Mouse (Mus musculus) adipocyte (in vitro differentiated cells): ENCODE data around the gene Suds3.

Experiments
- DNase-seq: peaks from one replicate; pipeline ENCODE4 v3.0.0-alpha.2; 2016; ENCODE audit warnings: low spot score

Suds3 gene

DNA sequence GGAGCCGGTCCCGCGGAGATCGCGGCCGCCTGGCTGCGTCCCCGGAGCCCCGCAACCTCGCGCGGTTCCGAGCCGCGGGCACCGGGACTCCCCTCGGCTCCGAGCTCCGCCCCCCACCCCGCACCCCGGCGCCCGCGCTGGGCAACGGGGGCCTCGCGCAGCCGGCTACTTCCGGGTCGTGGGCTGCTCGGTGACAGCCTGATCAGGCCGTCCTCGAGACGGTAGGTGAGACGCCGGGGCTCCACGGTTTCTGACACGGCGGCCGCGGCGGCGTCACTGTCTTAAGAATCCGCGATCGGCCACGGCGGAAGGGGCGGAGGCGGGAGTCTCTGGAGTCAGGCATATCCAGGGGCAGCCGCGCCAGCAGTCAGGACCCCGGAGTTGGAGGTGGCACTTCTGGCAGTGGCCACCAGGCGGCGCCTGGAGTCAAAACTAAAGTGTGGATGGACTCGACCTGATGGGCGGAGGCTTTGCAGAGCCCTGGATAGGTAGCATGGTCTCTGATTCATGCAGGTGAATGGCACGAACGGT is at the start of gene Suds3:
Gene Suds3 (minus strand): TSS at position 278 of the 531 bp plus-strand sequence.
- DNase-seq: peak; percentile 98

DNA sequence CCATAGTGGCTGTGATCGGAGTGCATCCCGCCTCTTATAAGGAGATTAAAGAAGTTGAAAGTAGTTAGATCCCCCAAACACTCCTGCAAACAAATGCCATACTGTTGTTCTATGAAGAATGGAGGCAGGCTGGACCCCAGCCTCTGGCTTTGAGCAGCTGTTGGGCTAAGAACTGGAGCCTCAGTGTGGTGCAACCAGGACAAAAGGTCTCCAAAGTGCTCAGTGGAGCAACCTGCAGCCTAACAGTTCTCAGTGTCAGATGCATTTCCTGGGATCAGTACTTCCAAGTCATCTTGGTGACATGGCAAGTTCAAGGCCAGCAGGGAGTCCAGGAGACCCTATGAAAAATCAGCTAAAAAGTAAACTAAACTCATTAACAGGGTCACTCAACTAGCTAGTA is 49.0 kb upstream of the Suds3 start:
- DNase-seq: no peak

DNA sequence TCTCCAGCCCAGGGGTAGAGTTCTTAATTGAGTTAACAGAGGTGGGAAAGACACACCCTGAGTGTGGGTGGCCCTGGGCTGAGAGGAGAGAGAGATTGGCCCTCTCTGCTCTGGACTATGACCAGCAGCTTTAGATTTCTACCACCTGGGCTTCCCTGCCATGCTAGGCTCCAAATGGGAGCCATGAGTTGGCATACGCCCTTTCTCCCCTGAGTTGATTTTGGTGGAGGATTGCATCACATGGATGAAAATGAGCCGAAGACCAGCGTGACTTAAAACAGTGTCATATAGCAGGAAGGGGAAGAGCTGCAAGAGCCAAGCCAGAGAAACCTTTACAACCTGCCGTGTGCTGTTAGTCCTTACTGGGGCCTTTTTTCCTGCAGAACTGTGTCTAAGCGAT is 48.6 kb upstream of the Suds3 start:
- no peak for DNase-seq

DNA sequence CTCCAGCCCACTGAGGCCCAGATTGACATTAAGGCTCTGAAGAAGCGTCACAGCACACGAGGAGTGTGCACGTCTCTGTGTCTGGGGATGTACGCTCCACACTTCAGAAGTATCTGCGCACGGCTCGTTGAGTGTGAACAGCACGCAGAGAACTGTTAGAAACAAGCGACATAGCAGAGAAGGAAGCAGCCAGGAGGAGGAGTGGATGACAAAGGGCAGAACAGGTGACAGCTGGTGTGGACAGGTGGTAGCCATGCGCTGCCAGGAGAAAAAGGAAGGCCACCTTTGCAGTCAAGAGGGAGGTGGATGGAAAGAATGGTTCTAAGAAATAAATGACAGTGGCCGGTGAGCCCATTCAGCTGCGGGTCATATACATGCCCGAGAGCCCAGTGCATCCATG is 47.9 kb upstream of the Suds3 start:
- no peak for DNase-seq

DNA sequence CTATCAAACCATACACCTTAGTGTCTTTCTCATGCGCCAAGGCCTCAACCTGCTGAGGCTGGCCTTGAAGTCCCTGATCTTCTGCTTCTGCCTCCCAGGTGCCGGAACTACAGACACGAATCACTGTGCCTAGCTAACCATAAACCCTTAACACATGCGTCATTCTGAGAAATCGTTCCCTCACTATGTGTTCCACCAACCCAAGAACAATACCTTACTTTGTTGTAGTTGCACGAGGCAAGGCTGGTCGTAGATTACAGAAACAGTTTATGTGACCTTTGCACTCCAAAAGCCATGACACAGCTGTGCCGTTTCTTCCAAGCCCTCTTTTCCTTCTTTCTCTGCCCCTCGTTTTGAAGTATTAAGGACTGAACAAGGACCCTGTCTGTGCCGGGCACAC is 44.6 kb upstream of the Suds3 start:
- DNase-seq: no peak

DNA sequence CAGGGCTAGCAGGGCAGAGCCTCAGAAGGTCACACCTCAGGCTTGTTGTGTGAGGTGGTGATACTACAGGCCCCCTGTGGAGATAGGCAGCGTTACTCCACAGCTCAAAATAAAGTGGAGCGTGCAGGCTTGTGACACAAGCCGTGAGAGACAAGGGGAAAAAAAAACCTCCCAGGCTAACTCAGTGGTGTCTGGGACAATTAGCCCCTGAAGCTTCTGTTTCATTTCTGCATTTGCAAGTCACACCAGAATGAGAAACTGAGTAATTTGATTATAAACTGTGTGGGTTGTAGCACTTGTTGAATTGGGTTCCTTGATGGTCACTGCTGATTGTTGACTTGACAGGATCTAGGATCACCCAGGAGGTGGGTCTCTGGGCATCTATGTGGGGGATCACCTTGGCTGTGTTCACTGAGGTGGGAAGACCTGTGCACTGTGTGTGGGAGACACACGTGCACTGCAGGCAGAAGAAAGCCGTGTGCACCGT is 43.9 kb upstream of the Suds3 start:
- no peak for DNase-seq

DNA sequence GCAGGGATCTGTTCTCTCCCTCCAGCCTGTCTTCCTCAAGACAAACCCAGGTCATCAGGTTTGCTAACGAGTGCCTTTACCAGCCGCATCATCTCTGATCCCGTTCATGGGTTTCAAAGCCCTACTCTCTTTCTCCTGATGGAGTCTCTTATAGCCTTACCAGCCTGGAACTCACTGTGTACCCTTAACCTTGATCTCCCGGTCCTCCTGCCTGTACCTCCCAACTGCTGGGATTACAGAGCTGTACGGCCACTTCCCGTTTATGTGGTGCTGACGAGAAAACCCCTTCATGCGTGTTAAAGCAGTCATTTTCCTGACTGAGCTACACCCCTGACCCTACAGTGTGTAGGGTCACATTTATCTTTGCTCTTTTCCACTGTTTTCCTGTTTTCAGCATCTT is 43.4 kb upstream of the Suds3 start:
- no peak for DNase-seq

DNA sequence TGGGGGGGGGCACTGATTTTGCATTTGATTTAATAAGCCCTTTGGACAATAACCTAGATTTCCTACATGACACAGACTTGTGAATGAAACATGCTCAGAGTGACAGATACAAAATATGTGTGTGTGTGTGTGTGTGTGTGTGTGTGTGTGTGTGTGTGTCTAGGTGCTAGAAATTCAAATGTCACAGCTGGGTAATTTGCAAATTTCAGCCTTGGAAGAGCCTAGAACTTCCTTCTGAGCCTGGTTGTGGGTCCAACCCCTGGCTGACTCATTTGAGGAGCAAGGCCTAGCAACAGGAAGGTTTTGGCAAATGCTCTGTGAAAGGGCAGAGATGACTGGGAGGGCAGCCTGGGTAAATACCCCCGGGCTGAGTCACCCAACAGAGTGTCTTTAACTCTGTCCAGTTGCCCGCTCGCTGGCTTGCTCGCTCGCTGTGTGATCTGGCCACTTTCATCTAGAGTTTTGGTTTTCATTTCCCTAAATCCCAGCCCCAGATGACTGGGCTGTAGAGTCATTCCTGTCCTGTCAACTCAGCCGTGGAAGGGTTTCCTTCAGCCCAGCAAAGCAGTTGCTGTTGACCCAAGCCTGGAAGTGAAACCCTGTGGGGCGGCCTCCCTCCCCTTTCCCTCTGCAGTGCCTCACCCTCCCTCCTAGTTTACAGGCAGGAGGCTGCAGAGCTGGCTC is 42.6 kb upstream of the Suds3 start:
- DNase-seq: peak; percentile 90

DNA sequence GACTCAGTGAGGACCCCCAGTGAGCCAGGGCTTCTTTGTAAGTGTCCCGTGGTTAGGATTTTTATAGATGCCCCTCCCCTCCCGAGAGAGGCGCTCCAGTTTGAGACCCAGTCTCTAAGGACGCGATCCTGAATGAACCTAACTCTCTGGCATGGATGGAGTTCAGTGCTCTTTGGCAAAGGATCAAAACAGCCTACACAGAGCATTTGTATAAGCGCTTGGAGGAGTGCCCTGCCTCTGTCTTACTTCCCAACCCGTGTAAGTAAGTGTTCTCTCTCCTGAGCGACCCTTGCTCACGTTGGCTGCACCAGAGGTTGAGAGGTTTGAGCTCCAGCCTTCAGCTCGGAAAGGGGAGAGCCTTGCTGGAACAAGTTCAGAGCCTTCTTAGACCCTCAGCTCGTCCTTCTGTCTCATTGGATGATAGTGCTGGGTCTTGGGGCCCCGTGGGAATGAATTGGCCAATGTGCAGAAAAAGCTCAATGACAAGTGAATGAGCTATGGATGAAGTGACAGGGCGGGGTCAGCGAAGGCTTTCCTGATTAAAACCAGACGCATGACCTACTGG is 37.7 kb upstream of the Suds3 start:
- DNase-seq: peak; percentile 92

DNA sequence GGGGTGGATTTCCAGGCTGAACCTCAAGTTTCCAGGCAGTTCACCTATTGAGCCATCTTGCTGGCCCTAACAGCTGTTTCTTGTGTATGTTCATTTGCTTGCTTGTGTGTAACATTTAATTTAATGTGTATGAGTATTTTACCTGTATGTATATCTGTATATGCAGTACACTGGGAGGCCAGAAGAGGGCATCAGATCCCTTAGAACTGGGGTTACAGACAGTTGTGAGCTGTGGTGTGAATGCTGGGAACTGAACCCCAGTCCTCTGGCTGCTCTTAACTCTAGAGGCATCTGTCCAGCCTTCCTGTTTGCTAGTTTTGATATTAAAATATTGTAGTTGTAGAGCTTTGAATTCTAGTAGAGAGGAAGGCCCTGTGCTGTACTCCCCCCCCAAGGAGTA is 37.0 kb upstream of the Suds3 start:
- no peak for DNase-seq

DNA sequence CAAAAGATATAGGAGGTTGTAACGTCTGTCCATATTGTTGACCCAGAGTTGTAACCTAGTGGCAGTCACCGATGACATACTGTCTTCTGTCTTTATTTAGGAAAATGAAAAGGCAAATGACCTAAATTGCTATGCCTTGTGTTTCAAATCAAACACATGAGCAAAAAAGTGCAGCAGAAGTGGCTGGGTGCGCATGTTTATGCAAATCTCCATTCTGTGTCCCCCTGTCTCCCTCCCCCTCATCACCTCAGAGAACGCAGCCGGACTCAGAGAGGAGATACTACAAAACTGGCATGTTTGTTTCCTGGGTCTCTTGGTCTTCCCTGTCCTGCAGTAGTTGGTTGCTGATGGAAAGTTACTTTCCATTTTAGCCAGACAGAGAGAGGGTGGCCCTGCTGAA is 34.2 kb upstream of the Suds3 start:
- no peak for DNase-seq

DNA sequence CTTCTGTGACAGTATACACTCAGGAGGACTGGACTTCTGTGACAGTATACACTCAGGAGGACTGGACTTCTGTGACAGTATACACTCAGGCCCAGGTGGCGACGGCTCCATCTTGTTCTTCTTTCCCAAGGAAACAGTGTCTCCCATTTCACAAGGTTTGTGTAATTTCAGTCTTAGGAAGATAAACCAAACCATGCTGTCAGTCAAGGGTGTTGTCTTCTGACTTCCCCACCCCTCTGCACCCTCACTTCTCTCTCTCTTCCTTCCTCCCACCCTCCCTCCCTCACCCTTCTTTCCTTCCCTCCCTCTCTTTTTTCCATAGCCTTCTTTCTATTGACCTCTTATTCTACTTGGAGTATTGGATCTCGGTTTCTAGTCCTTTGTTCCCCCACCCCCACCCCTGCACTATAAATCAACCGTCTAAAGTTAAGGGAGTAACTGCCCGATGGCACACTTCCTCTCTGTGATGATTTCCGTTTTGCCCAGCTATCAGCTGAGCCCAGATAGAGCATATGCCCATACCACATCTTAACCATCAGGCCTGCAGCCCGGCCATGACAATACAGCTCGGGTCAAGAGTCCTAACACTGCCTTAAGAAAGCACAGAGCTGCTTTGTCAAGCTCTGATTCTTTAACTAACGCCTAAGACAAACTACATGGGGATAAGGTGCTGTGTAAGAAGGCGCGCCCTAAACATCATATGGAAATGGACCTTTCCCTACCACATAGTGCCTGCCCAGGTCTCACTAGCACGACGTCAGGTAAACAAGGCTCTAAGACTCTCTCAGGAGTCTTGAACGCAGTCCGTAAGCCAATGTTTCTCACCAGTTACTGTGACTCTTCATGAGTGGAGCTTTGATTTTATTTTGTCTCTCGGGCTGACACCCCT is 33.4 kb upstream of the Suds3 start:
- DNase-seq: no peak

DNA sequence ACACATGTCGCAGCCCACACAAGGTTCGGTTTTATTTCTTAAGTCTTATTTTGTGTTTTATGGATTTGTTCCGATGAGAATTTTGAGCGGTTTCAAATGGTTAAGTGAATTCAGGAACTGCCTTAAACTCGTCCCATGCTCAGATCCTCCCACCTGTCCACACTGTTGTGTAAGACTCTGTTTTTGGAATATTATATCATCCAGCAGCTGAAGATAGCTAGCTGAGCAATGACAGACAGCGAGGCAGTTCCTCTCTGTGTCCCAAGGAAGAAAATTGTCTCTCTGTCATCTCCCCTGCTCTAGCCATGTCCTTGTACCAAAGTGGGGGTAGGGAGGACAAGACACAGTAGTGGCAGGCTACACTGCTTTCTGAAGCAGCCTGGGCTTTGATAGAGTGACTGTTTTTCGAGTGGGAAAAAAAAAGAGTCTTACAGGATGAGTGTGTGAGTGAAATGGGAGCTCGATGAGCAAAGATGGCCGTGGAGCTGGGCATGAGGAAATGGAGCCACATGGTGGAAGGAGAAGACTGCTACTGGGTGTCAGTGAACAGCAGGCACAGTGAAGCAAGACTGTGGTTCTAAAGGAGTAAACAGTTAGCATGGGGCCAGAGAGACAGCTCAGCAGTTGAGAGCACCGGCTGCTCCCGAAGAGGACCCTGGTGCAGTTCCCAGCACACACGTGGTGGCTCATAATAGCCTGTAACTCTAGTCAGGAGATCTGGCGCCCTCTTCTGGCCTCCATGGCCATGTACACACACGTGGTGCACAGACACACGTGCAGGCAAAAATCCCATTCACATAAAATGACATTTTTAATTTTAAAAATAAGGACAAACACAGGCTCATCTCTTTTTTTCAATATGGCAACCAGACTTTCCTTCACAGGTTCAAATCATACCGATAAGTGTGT is 31.5 kb upstream of the Suds3 start:
- DNase-seq: no peak

DNA sequence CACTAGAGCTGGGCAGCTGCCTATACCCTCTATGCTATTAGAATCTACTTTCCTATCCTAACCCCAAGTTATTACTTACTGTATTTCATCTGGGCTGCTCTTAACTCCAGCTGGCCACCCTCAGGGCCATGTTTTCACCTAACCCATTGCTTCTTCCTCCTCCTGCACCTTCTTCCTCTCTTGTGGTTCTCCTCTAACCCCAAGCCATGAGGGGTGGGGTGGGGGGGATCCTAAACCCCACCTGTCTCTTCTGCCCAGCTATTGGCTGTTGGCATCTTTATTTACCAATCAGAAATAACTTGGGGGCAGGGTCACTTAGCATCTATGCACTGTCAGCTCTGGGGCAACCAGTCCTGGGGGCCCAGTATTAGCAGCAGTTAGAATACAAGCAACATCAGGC is 30.3 kb upstream of the Suds3 start:
- no peak for DNase-seq

DNA sequence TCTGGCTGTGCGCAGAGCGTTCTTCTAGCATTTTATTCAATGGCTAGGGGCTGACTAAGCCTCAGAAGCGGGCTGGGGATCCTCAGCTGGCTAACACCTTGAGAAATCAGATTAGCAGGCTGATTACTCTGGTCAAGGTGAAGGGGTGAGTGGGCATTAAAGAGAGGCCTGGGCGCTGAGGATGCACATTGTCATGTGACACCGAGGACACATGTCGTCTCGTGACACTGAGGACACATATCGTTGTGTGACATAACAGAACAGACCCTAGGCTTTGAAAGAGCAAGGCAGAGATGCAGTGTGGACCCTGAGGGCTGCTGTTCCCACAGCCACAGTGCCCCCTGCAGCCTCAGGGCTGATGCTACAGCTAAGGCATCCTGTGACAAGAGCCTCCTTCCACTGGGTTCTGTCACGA is 27.8 kb upstream of the Suds3 start:
- DNase-seq: no peak

DNA sequence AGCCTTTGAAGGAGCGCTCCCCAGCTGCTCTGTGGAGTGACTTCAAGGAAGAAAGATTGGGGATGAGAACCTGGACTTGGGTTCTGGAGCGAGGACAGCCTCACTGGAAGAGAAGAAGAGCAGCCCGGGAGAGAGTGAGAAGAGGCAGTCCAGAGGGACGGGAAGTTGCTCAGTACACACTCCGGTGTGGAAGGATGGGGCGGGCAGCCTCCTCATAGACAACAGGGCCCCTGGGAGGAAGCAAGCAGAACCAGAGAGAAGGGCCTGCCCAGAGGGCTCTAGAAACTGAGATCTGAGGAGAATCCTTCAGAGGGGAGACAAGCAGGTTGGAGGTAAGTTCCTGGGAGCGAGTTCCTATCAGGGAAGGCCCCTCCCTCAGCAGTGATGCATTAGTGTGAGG is 24.5 kb upstream of the Suds3 start:
- no peak for DNase-seq

DNA sequence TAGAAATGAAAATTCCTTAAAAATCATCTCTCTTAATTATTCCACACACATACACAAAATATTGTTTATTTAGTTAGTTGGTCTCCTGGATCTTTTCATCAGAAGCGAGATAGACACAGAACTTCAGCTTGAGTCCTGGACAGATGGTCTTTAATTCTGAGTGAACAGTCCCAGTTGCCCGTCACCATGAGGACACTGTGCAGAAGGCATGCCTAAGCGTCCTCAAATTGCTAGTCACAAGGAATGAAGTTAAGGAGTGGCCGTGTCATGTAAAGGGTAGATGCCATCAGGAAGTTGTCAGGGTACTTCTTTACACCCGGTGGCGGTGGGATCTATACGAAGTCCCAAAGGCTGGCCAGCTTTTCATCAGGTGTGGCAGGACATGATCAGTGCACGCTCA is 23.9 kb upstream of the Suds3 start:
- no peak for DNase-seq

DNA sequence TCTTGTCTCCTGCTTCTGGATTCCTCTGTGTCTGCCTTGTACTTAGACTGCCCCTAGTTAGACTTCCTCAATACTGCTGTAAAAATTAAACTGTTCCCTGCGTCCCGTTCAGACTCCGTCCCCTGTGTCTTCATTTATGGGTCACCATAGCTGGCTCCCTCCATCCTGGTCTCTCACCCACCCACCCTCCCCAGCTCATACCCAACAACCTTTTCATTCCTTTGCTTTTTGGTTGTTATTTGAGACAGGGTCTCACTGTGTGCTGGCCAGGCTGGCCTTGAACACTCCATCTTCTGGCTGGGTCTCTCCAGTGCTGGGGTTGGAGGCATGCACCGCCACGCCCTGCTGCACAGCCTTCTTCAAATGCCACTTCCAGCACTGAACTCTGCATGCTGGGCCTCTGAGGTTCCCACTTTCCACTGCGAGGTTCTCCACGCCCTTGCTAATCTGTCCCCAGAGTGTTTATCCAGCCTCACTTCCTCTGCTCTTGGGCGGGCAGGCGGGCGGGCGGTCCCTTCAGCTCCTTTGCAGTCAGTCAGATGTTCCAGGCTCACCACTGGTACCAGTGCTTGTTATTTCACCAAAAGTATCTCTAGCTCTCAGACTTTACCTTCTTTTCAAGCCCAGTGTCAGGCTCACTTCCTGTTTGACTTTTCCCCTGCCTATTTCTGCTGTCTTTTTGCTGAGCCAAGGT is 22.5 kb upstream of the Suds3 start:
- DNase-seq: no peak

DNA sequence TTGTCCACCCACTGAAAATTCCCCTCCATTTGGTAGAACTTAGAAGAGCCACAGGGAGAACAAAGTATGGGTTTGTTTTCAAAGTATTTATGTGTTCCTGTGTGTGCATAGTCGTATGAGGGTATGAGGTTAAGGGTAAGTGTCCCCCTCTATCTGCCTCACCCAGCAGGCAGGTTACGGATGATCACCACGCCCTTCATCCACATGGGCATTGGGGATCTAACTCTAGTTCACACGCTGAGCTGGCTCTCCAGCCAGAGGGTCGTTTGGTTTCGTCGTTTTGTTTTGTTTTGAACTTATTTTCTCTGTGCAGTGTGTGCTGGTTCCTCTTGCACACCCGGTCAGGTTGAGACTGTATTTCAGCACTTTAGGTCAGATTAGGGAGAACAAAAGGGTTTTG is 21.7 kb upstream of the Suds3 start:
- DNase-seq: no peak

DNA sequence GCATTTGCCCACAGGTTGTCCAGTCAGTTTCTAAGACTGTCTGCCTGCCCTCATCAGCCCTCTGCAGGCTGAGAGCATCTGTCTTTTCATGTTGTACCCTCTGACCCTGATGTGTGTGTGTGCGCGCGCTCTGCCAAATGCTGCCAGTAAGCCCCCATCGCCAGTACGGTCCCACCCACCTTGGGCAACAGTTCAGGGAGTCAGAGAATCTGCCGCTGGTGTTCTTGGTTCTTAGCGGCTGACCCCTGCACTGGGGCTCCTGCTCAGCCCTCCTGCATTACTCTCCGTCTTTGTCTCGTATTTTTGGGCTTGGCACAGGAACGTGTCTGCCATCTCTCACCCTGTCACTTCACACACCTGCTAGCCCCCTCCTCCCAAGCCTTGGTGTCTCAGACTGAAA is 21.1 kb upstream of the Suds3 start:
- no peak for DNase-seq

DNA sequence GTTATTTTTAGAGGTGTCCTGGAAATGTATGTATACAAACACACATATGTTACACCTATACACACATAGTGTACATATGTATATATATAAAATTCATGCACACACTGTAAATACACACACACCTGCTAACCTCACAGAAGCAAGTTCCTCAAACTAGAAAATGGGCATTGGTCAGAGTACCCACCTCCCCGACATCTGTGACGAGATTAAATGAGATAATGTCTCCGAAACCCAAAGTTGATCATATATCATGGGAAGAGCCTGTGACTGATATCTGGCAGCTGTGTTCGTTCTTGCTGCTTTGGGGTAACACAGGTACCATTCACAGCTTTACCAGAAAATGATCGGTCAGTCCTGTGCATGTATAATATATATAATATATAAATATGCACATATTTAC is 20.7 kb upstream of the Suds3 start:
- no peak for DNase-seq
